Mouse (Mus musculus) CD8-positive naive resting alpha-beta T cell, adult 2 months (primary cell): ENCODE data around the gene Serpina1c.
"Not testable (repeated sequence)": the region's sequence is repeated elsewhere in the genome, so short reads cannot be mapped to it uniquely, and the experiment has no call there.

Experiments
- DNase-seq, 2 experiments: peaks; one replicate each; pipeline ENCODE4 v3.0.0; 2022; ENCODE audit warnings: low read depth in 2 of 2, low spot score in 2 of 2

The Serpina1c gene

GRCm38 (mm10) chr12:103904837-103905340, at the start of gene Serpina1c:
Gene Serpina1c (minus strand): TSS chr12:103904887.
- not testable (repeated sequence) for DNase-seq

DNA sequence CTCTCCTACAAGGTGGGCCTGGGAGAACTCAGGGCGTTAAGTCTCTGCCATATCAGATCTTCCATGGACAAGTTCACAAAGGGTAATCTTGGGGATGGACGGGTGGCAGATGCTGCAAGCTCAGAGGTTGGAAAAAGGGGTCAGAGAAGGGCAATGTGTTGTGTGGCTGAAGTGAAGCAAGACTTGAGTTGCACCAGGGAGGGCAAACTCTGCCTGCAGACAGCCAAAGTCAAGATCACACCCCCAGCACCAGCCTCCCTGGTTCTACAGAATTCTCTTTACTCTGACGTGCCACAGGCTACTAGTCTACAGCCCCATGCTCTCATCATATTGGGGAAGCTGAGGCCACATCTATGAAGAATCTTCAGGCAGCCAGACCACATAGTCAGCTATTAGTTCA, 48.3 kb upstream of the Serpina1c start:
- not testable (repeated sequence) for DNase-seq

DNA sequence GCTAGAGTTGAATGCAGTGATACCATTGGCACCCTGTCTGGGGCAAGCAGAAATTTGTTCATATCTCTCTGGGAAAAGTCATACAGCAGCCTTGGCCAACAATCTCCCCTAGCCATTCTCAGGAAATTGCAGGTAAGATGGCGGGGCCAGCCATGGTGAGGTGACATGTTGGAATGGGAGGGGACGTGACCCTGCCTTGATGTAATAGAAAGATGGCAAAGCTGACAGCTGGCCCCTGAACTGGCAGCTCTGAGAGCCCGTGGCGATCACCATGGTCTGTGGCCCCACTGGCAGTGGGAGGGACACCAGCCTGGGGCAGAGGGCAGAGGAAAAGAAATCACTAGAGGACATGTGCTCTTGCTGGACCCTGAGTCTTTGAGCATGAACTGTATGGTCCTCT, 41.6 kb upstream of the Serpina1c start:
- DNase-seq: no peak

DNA sequence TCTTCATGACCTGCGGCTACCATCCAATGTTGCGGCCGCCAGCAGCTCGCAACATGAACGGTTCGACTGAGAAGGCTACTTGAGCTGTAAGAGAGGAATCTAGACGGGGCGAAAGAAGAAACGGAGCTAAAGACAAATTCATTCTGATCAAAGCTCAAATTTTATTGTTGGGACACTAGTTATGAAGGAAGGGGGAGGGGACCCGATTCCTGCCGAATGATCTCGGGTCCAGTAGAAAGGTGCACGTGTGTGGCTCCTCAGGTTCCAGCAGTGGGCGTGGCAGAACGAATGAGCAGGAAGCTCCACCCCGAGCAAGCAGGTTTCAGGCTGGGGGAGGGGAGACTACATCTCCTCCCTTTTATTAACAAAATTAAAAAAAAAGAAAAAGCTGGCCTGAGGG, 4.5 kb upstream of the Serpina1c start:
- DNase-seq: not testable (repeated sequence)

DNA sequence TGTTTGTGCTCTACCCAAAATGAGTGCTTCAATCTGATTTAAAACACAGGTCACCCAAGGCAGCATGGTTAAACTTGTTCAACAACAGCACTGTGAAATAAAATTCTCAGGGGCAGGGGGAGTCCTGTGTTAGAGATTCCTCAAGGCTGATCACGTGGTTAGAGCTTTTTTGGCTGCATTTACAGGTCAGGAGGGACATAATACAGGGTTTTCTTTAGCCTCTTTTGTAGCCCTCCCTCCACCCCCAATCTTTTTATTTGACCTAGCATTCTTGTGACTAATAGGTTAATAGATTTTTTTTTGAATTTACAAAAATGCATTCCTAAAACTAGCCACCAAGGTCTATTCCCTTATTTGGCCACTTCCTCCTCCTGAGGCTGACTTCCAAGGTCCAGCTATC, 3.1 kb upstream of the Serpina1c start:
- DNase-seq: not testable (repeated sequence)

GRCm38 (mm10) chr12:103901929-103902328, 2.8 kb downstream of the Serpina1c start:
- not testable (repeated sequence) for DNase-seq

DNA sequence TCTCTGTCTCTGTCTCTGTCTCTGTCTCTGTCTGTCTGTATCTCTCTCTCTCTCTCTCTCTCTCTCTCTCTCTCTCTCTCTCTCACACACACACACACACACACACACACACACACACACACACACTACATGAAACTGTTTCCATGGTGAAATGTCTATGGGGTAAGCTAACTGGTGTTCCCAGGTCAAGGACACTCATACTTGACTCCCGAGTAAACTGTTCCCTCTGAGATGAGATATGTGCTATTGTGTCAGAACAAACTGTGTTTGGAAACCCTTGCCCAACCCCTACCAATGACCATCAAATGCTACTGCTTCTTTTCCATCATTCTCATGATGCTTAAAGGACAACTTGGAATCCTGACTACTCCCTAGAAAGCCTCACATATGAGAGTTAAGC, 37.8 kb downstream of the Serpina1c start:
- DNase-seq: not testable (repeated sequence)

GRCm38 (mm10) chr12:103863101-103863974, 41.3 kb downstream of the Serpina1c start, which contains the start of gene Serpina1a:
Gene Serpina1a (minus strand): TSS chr12:103863562.
- DNase-seq: not testable (repeated sequence)

DNA sequence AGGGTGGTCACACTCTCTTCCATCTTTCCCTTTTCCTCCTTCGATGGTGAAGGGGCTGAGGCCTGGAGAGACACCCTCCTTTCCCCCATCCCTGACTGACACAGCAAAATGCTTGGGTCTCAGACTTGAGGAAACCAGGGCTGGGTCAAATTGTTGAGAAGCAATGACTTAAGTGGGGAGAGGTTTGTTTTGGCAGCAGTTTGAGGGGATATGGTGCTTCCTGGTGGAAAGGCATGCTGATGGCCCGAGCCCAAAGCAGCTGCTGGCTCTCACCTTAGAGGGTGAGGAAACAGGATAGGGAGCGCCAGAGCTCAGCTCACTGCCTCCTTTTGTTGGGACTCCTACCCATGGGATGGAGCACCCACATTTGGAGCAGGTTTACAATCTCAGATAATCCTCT, 43.7 kb downstream of the Serpina1c start:
- DNase-seq: no peak

DNA sequence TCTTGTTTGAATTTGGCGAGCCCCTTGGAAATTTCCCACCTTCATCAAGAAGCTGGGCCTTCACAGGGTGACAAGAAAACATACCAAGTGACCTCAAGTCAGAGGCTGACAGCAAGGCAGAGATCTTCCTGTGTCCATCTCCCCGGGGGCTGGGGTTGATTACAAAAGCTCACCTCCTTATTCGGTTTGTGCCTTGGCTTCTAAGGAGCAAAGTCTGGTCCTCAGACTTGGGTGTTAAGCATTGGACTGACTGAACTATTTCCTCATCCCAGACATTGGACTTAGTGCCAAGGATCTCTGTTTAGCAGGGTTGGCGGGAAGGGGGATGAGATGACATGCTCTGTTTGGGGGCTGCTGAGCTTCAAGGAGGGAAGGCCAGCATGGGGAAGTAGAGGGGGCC, 44.1 kb downstream of the Serpina1c start:
- DNase-seq: not testable (repeated sequence)

DNA sequence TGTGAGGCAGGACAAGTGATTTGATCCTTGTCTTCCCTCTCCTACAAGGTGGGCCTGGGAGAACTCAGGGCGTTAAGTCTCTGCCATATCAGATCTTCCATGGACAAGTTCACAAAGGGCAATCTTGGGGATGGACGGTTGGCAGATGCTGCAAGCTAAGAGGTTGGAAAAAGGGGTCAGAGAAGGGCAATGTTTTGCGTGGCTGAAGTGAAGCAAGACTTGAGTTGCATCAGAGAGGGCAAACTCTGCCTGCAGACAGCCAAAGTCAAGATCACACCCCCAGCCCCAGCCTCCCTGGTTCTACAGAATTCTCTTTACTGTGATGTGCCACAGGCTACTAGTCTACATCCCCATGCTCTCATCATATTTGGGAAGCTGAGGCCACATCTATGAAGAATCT, 45.1 kb downstream of the Serpina1c start:
- not testable (repeated sequence) for DNase-seq

- not testable (repeated sequence) for DNase-seq
Measured at GRCm38 (mm10) chr12:103853032-103853431, 51.7 kb downstream of the Serpina1c start.
